Mouse (Mus musculus) spleen, postnatal 36 days (tissue): ENCODE results near the gene Hist1h4b.
A peak's percentile ranks its signal among the peaks of the same experiment; 100 is the strongest.

Experiments
- DNase-seq, 2 experiments: peaks; one replicate each; pipeline ENCODE4 v3.0.0; 2022; ENCODE audit warnings: low spot score in 2 of 2, mixed read lengths in 1 of 2

The Hist1h4b gene

DNA sequence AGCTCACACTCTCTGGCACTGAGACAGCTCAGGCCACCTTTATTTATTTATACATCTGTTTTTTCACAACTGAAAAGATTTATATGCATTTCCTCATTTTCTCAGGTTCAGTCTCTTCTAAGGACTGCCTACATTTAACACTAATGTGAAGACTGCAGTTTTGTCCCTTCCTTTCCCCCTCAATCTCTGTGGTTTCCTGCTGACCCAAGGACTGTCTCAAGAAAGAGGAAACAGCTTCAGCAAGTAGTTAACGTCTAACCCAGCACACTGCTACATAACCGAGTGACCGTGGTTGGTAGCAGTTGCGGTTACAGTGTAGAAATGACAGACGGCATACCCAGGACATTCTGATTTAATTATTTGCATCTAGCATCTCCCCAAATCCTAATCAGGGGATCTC lies 42.6 kb downstream of the Hist1h4b start:
- DNase-seq: peak; percentile 33 to 45

GRCm38 (mm10) chr13:23804532-23804931 lies 47.7 kb downstream of the Hist1h4b start:
- no peak for DNase-seq

DNA sequence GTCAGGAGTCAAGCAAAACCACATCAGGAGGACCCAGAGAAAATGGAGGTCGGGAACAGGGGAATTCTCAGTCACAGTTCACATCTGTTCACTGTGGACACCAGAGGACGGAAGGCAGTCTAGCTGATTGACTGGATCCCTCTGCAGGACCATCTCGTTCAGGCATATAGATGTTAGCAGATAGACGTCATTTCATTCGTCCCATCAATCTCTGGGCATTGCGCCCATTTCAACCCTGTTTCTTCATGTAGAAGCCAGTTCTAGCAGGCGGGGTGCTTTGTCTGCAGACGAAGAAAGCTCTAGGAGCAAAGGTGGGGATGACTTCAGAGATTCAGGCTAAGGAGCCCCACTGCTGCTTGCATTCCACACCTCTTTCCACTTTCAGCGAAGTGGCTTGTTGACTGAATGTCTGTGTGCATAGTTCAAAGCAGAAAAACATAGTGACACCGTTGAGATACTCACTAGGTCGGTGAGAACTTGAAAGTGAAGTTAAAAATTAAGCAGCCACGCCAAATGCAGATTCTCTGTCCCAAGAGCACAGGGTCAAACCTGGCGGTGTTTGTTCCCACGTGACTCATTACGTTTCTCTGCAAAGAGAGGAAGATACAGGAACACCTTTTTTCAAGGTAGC lies 49.7 kb downstream of the Hist1h4b start, which contains the start of gene Slc17a2:
Gene Slc17a2, plus strand, starts transcription at position 572 of the 631 bp plus-strand sequence.
- no peak for DNase-seq
